Mouse (Mus musculus): ENCODE results near the gene Slc16a5. TPM values are rescaled to one million over a fixed set of nuclear protein-coding genes. Genes with fewer than 3 reads are reported as not detected.
"Not testable (repeated sequence)": the region's sequence is repeated elsewhere in the genome, so short reads cannot be mapped to it uniquely, and the experiment has no call there.

Gene Slc16a5
- total and polyA plus RNA-seq, 3 experiments: 0.06 TPM; not detected in 2

GRCm38 (mm10) chr11:115488551-115489104 lies 26.4 kb downstream of the Slc16a5 start:
- TF ChIP-seq CTCF (IDR thresholded peaks at IDR 0.05): no peak
- no peak for TF ChIP-seq POLR2A (IDR thresholded peaks at IDR 0.05; ENCODE audit: insufficient read depth, low read depth, low read length)
- TF ChIP-seq EP300 (IDR thresholded peaks at IDR 0.05; ENCODE audit: insufficient read depth, low read depth, low read length): no peak
- no peak for DNase-seq
- Histone ChIP-seq H3K36me3 (ENCODE audit: control insufficient read depth, insufficient read depth, low read length) (no peaks in the 10 kb centered on the region), H3K79me2 (replicated peaks; ENCODE audit: control insufficient read depth, insufficient read depth, low read length) (no peaks in the 10 kb centered on the region), H3K27ac (no peak overlapping the region), H3K27me3 (ENCODE audit: control insufficient read depth, insufficient read depth, low read length) (no peaks in the 10 kb centered on the region), H3K4me3 (no peak overlapping the region), H3K4me1 (ENCODE audit: control insufficient read depth, insufficient read depth, low read length) (peaks cover 2% of the 10 kb centered on the region), H3K9ac (ENCODE audit: low read depth, low read length) (no peak overlapping the region)
- intact Hi-C loops (cut with DNase I): no loop called here
- WGBS: 87% methylated on average over 19 of the region's 19 CpGs

- intact Hi-C loops (cut with DNase I): loop anchor here (2.0 to 5.0 kb wide), 3 partner anchors 22 to 122 kb away; partner anchors contain the start of gene Mif4gd
- Histone ChIP-seq H3K4me1 (ENCODE audit: control insufficient read depth, insufficient read depth, low read length) (peaks cover 2% of the 10 kb centered on the region), H3K4me3 (peak overlapping the region; percentile 79), H3K27me3 (ENCODE audit: control insufficient read depth, insufficient read depth, low read length) (no peaks in the 10 kb centered on the region), H3K27ac (peak overlapping the region; percentile 38; the same call in 1 of the 2 replicates), H3K79me2 (replicated peaks; ENCODE audit: control insufficient read depth, insufficient read depth, low read length) (no peaks in the 10 kb centered on the region), H3K9ac (ENCODE audit: low read depth, low read length) (peak overlapping the region; percentile 42; the same call in 1 of the 2 replicates), H3K36me3 (ENCODE audit: control insufficient read depth, insufficient read depth, low read length) (no peaks in the 10 kb centered on the region)
- no peak for DNase-seq
- WGBS: 42% methylated on average over 25 of the region's 25 CpGs
- no peak for TF ChIP-seq CTCF (IDR thresholded peaks at IDR 0.05)
- TF ChIP-seq POLR2A (IDR thresholded peaks at IDR 0.05; ENCODE audit: insufficient read depth, low read depth, low read length): no peak
- no peak for TF ChIP-seq EP300 (IDR thresholded peaks at IDR 0.05; ENCODE audit: insufficient read depth, low read depth, low read length)
Measured at GRCm38 (mm10) chr11:115490441-115491355, 28.4 kb downstream of the Slc16a5 start.

GRCm38 (mm10) chr11:115491356-115492083 lies 29.2 kb downstream of the Slc16a5 start, which contains the start of gene Nt5c:
TSS of gene Nt5c (minus strand) at chr11:115491862.
- WGBS: under 1% methylated on average over 43 of the region's 43 CpGs
- Histone ChIP-seq H3K27me3 (ENCODE audit: control insufficient read depth, insufficient read depth, low read length) (no peaks in the 10 kb centered on the region), H3K27ac (peak within 1 kb of the TSS; percentile 38), H3K4me3 (peak within 1 kb of the TSS; percentile 79), H3K4me1 (ENCODE audit: control insufficient read depth, insufficient read depth, low read length) (peaks cover 2% of the 10 kb centered on the region), H3K36me3 (ENCODE audit: control insufficient read depth, insufficient read depth, low read length) (no peaks in the 10 kb centered on the region), H3K79me2 (replicated peaks; ENCODE audit: control insufficient read depth, insufficient read depth, low read length) (no peaks in the 10 kb centered on the region), H3K9ac (ENCODE audit: low read depth, low read length) (peak within 1 kb of the TSS; percentile 82)
- TF ChIP-seq EP300 (IDR thresholded peaks at IDR 0.05; ENCODE audit: insufficient read depth, low read depth, low read length): no peak
- peak; percentile 88 for TF ChIP-seq CTCF (IDR thresholded peaks at IDR 0.05)
- peak; percentile 66 for TF ChIP-seq POLR2A (IDR thresholded peaks at IDR 0.05; ENCODE audit: insufficient read depth, low read depth, low read length)
- intact Hi-C loops (cut with DNase I): loop anchor here (2.0 to 5.0 kb wide), 3 partner anchors 21 to 121 kb away; partner anchors contain the start of gene Mif4gd
- peak; percentile 86 to 89 for DNase-seq

- 30% methylated on average over 6 of the region's 6 CpGs for WGBS
- no peak overlapping the region; the same call in 1 of the 2 replicates for H3K9ac ChIP-seq (ENCODE audit: low read depth, low read length)
Measured at GRCm38 (mm10) chr11:115492387-115492786, 30.1 kb downstream of the Slc16a5 start.

GRCm38 (mm10) chr11:115496559-115496958 lies 34.3 kb downstream of the Slc16a5 start:
- H3K36me3 ChIP-seq (ENCODE audit: control insufficient read depth, insufficient read depth, low read length); H3K27ac ChIP-seq; H3K4me3 ChIP-seq; DNase-seq; H3K4me1 ChIP-seq (ENCODE audit: control insufficient read depth, insufficient read depth, low read length); H3K79me2 ChIP-seq (replicated peaks; ENCODE audit: control insufficient read depth, insufficient read depth, low read length); H3K27me3 ChIP-seq (ENCODE audit: control insufficient read depth, insufficient read depth, low read length); H3K9ac ChIP-seq (ENCODE audit: low read depth, low read length); intact Hi-C loops (cut with DNase I): not testable (repeated sequence)
- 86% methylated on average over 9 of the region's 9 CpGs for WGBS

More at GRCm38 (mm10) chr11:115492387-115492786, 30.1 kb downstream of the Slc16a5 start:
- Histone ChIP-seq H3K36me3 (ENCODE audit: control insufficient read depth, insufficient read depth, low read length) (no peaks in the 10 kb centered on the region), H3K4me3 (peak overlapping the region; percentile 79), H3K27ac (peak overlapping the region; percentile 38; the same call in 1 of the 2 replicates), H3K79me2 (replicated peaks; ENCODE audit: control insufficient read depth, insufficient read depth, low read length) (no peaks in the 10 kb centered on the region), H3K27me3 (ENCODE audit: control insufficient read depth, insufficient read depth, low read length) (no peaks in the 10 kb centered on the region), H3K4me1 (ENCODE audit: control insufficient read depth, insufficient read depth, low read length) (peaks cover 2% of the 10 kb centered on the region)
- no peak for TF ChIP-seq CTCF (IDR thresholded peaks at IDR 0.05)
- no peak for TF ChIP-seq EP300 (IDR thresholded peaks at IDR 0.05; ENCODE audit: insufficient read depth, low read depth, low read length)
- TF ChIP-seq POLR2A (IDR thresholded peaks at IDR 0.05; ENCODE audit: insufficient read depth, low read depth, low read length): no peak
- intact Hi-C loops (cut with DNase I): loop anchor here (5.0 kb wide), 1 partner anchor 120 kb away; the partner anchor contains the start of gene Mif4gd
- DNase-seq: no peak
